Mouse (Mus musculus): Measurements from ENCODE around the gene Prpf19.

Gene Prpf19

DNA sequence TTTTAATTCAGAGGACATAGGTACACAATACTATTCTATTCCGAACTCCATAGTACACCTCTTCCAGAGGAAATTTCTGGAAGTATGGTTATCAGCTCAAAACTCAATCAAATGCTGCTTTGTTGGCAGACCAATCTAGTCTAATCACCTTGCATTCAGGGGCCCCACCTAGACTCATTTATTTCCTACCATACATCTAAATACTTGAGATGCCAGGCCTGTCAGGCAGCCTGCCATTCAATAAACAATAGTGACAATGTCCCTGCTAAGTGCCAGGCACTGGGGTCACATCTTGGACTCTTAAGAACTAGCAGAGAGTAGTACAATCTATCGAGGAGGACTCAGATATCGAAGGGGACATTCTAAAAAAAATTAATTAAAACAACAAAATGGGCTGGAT lies 2.8 kb upstream of the Prpf19 start:
- no peak for DNase-seq (ENCODE audit: low read depth in 1 of 2, low spot score in 2 of 2)

DNA sequence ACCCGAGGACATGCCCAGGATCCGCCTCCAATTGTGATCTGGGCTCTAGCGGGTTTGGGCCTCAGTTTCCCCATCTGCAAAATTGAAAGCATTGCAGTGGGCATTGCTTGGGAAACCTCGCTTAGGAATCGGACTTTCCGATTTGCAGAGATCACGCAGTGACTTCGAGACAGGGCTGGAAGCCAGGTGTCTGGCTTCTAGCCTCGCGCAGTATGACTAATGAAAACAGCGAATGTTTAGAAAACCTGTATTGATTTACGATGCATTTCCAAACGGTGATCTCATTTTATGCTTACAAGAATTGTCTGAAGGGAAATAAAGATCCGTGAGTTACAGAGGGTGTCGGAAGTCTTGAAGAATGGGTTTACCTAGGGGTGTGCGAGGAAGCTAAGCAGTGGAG lies 677 bp downstream of the Prpf19 start:
- DNase-seq (ENCODE audit: low read depth in 1 of 2, low spot score in 2 of 2): no peak

DNA sequence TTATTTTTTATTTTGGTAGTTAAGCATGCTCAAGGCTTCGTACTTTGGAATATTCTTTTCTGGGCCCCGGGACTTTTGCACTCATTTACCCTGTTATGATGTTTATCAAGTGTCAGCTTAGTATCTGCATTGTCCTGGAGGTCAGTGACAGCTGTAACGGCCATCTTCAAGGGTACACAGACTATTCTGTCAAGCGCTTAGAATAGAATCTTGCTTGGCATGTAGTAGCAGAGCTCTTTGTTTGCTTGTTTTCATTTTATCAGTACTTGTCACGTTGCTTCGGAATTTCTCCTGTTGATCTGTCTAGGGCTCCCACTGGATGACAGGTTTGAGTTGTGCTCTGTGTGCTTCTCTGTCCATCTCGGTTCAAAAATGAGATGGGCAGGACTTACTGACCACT lies 1.8 kb downstream of the Prpf19 start:
- DNase-seq (ENCODE audit: low read depth in 1 of 2, low spot score in 2 of 2): no peak

DNA sequence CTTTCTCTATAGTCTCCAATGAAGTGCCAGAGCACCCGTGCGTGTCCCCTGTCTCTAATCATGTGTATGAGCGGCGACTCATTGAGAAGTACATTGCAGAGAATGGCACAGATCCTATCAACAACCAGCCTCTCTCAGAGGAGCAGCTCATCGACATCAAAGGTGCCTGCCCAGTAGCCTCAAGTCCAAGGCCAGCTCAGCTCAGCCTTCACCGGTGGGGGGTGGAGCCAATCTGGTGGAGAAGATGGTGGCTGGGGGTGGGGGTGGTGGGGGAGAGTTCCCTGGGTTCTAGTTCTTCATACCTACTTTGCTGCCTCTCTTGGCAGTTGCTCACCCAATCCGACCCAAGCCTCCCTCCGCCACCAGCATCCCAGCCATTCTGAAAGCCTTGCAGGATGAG lies 2.5 kb downstream of the Prpf19 start:
- no peak for DNase-seq (ENCODE audit: low read depth in 1 of 2, low spot score in 2 of 2)

DNA sequence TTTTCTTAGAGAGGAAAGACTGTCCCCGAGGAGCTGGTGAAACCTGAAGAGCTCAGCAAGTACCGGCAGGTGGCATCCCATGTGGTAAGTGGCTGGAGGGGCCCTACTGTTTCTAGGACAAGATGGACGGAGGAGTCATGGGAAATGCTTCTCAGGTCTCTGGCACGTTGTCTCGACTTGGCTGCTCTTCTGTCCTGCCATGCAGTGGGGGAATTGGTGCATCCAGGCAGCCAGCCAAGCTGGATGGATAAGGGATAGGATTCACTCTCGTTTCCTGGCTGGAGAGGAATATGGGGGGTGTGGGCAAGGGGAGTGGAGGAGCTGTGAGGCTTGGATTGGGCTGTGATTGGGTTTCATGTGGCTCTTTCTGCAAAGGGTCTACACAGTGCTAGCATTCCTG lies 5.3 kb downstream of the Prpf19 start:
- no peak for DNase-seq (ENCODE audit: low read depth in 1 of 2, low spot score in 2 of 2)

DNA sequence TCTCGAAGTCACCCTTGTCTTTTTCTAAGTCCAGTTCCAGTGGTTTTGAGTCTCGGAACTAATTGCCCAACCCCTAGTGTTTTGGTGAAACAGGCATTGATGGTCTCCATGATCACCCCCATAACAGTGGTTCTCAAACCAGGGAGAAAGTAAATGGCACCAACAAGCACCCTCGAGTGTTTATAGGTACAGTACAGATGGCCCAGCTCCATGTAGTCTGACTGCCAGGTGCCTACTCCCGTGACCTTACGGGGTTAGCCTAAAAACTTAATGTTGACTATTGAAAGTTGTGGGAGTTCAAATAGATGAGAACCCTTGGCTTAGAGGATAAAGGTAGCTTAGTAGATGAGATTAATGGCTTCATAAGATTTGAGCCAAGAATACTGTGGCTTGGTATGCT lies 6.0 kb downstream of the Prpf19 start:
- DNase-seq (ENCODE audit: low read depth in 1 of 2, low spot score in 2 of 2): no peak

DNA sequence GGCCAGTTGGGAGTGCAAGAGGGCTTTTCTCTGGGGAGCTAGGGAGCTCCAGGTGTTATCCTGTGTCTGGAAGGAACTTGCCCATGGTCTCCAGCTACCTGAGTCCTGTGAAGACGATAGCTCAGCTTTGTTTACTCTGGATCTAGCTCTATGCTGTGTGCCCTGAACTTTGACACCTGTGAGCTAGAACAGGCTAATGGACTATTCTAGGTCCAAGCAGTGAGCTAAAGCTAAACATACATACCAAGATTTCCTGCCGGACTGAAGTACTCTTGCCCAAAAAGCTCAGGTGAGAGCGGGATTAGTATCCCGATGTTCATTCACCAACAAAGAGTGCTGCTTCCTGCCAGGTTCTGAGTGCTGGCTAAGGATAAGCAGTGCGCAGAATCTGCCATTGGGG lies 9.5 kb downstream of the Prpf19 start:
- no peak for DNase-seq (ENCODE audit: low read depth in 1 of 2, low spot score in 2 of 2)

DNA sequence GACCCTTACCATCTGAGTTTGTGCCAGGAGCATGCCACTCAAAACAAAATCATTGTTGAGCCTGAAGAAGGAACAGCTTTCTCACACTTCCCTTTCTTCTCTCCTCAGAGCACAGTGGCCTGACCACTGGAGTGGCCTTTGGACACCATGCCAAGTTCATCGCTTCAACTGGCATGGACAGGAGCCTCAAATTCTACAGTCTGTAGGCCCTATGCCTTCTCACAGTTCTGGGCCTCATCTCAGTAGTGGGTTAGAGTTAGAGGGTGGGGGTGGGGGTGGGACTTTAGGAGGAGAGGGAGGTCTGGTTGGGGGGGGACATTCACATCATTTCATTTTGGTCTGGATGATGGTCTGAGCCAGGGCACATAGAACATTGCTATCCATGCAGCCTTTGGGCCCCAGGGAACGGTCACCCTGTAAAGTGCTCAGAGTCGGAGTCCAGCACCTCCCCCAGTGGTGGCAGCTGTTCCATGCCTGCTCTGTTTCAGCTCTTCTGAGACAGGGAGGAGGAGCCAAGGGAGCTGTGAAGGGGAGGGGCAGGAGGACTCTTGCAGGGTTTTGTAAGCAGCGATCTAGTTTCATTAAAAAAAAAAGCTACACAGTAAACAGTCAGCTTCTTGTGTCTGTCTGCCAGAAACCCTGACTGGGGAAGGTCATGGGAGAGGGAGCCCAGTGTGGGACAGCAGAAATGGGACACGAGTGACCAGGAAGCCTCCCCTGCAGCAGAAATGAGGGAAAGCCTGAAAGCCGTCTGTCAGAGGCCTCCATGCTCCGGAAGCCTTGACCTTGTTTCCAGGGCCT lies 10.1 kb downstream of the Prpf19 start:
- no peak for DNase-seq (ENCODE audit: low read depth in 1 of 2, low spot score in 2 of 2)

DNA sequence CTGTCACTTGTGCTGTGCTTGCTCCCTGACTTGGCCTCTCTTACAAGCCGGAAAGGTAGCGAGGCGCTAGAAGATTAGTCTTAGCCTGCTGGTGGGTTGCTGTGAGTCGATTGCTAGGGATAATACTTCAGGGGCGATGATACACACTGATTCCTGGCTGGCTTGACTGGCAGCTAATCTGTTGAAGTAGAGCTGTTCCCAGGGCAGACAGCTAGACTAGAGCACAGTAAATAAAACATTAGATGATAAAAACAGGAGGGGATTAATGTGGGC lies 10.6 kb downstream of the Prpf19 start:
- DNase-seq (ENCODE audit: low read depth in 1 of 2, low spot score in 2 of 2): no peak

DNA sequence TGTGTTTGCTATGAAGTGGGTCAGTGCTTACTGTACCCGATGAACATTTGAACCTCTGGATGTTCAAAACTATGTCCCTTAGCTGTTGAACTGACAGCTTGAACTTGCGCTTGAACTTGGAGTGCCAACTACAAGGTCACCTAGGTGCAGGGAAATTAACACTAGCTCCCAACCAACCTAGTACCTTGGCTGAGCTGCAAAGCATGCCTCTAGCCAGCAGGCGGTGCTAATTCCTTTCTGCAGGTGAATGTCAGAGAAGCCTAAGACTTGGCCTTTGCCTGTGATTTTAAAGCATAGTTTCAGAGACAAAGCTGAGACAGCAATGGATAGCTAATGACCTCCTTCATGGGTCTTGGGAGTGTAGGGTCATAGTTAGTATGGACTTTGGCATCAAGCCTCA lies 12.9 kb downstream of the Prpf19 start:
- DNase-seq (ENCODE audit: low read depth in 1 of 2, low spot score in 2 of 2): peak in 1 of 2 experiments; percentile 22

DNA sequence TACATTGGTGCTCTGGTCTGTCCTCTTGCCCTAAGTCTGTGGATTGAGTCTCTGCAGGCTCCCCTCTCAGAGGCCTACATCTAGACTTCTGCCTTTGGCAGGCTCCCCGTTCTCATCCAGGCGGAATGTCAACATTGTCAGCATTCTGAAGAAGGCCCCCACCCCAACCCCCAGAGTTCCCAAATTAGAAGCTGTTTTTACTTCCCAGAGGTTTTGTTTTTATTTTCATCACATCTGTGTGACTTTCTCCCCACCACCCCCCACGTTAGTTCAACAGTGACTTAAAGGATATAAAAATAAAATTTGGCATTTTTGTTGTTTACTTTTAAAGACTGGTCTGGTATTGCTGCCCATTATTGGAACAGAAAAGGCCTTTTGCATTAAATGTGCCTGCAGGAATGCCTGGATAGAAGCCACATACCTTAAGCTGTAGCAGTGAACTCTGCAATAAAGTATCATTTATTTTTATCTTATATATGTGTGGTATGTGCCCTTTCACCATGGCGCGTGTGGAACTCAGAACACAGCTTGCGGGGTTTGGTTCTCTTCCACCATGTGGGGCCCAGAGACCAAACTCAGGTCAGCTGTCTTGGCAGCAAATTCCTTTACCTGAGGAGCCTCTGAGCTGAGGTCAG lies 14.2 kb downstream of the Prpf19 start:
- DNase-seq (ENCODE audit: low read depth in 1 of 2, low spot score in 2 of 2): no peak

DNA sequence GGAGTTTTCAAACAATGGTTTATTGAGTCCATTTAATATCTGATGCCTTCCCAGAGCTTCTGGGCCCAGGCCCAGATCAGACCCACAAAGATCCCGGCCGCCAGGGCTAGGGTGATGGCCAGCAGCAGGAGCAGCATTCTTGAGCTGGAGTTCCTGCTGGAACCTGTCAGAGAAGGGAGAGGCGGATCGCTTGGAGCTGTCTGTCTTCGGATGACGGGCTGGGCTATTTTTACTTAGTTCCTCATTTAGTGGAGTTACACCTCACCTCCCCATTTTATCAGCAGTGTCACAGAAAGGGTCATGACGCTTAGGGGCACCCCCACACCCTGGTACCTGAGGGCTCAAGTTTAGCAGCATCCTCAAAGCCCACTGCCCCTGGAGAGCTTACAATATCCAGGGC lies 19.3 kb downstream of the Prpf19 start:
- DNase-seq (ENCODE audit: low read depth in 1 of 2, low spot score in 2 of 2): no peak

DNA sequence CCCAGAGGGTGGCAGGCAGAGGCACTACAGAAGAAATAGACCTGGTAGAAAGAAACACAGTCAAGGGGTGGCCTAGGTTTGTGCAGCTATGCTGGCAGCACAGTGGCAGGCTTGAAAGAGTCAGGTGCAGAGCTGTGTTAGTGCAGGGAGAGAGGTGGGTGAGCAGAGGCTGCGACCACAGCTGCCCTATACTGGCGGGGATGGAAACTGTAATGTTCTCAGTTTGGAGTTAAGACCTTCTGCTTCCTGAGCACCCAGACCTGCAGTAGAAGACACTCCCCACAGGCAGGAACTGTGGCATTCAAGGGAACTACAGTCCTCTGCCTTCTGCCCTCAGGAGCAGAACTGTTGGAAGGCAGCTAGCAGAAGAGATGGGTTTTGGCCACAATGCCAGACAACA lies 19.8 kb downstream of the Prpf19 start:
- no peak for DNase-seq (ENCODE audit: low read depth in 1 of 2, low spot score in 2 of 2)

DNA sequence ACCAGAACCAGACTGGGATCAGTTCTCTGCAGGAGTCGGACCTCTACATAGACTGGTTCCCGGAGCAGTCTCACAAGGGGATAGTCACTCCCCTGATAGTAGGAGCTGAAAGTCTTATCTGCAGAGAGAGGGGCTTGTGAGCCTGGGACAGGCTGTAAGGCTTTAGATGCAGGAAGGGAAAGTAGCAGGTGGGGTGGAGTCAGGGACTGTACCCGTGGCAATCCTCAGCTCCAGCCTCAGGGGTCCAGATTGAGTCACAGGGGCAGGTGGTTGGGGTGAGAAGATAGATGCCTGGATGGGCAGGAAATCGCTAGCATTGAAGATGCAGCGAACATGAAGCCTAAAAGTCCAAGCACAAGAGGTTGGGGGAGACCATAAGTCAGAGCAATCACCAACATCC lies 21.5 kb downstream of the Prpf19 start:
- DNase-seq (ENCODE audit: low read depth in 1 of 2, low spot score in 2 of 2): no peak

DNA sequence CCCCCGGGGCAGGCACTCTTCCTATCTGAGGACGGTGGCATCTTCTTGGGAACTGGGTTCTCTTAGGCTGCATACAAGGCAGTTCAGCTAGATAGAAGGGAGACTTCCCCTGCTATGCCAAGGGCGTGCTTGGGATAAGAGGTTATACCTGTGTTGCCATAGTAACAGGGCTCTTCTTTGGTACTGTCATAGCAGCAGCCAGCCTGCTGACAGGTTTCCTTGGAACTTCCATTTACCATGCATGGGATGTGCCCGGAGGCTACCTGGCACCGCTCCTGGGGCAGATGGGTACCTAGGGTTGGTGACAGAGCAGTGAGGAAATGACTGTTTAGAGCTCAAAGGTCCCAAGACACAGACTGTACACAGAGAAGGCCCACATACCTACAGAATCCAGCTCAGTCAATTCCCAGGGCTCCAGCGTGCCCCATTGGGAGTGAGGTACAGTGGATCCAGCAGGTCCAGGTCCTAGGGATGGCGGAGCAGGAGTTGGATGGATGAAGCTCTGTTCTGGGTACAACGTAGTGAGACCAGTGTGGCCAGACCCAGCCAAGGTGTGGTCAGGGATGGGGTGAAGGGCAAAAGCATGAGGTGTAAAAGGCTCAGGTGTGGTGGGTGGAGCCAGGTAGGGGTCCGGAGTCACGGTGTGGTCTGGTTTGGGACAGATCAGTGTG lies 23.4 kb downstream of the Prpf19 start:
- DNase-seq (ENCODE audit: low read depth in 1 of 2, low spot score in 2 of 2): no peak

DNA sequence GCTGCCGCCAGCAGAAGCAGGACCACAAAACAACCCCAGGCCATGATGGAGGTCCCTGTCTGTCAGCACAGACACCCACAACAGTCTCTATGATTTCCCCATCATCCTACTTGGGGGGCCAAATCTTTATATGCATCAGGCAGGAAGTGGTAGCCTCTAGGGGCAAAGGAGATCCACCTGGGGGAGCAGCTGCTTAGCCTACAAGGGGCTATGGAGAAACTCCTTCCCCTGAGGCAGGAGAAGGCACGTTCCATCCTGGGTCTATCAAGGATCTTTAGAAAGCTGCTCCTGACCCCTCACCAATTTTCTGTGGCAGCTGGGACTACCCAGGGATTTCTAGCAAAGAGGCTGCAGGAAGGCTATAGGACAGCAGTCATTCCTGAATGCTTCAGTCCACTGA lies 25.5 kb downstream of the Prpf19 start, which contains the start of gene Zp1:
Gene Zp1 (minus strand): TSS at position 101 of the 400 bp plus-strand sequence.
- no peak for DNase-seq (ENCODE audit: low read depth in 1 of 2, low spot score in 2 of 2)

DNA sequence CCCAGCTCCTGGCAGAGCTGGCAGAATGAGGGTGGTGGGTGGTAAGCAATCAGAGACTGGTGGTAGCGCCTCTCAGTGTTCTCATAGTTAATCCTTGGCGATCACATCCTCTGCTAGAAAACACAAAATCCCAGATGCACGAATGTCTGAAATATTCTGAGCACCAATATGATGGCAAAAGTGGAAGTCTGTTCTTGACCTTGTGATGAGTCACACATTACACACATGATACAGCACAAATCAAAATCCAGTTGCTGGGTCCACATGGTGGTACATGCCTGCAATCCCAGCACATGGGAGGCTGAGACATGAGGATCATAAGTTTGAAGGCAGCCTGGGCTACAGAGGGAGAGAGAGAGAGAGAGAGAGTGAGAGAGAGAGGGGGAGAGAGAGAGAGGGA lies 26.0 kb downstream of the Prpf19 start:
- DNase-seq (ENCODE audit: low read depth in 1 of 2, low spot score in 2 of 2): no peak

DNA sequence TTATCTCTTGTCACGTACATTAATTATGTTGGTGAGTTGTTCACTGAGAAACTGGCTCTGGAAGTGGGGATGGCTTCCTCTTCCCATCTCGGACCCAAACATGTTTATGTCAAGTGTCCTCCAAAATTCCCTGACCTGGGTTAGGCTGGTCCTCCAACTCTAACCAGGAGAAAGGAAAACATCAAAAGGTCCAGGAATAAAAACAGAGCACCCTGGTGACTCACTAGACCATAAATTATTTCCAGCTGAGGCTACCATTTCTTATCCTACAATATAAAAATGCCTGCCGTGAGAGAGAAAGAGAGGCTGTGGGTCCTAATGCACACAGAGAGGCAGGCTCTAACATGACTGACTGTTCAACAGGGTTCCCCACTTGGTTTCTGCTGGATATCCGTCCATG lies 29.2 kb downstream of the Prpf19 start:
- no peak for DNase-seq (ENCODE audit: low read depth in 1 of 2, low spot score in 2 of 2)

DNA sequence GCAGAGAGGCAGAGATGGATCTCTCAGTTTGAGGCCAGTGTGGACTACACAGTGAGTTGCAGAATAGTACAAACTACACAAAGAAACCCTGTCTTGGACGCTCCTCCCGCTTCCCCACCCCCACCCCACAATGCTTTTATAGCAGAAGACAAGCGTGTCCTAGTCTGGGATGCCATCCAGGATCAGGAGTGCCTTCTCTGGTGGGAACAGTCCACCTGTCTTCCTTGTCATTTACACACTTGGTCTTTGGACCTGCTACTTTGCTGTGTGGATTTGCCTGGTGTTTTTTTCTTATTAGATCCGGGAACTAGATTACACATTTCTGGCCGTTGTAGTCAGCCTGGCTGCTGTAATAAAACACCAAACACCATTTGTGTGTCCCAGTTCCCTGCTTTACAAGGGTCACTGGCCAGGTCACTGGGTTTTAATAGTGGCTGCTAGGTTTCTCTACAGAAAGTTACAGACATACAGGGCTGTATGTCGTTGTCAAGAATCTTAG lies 31.1 kb downstream of the Prpf19 start:
- DNase-seq (ENCODE audit: low read depth in 1 of 2, low spot score in 2 of 2): no peak

DNA sequence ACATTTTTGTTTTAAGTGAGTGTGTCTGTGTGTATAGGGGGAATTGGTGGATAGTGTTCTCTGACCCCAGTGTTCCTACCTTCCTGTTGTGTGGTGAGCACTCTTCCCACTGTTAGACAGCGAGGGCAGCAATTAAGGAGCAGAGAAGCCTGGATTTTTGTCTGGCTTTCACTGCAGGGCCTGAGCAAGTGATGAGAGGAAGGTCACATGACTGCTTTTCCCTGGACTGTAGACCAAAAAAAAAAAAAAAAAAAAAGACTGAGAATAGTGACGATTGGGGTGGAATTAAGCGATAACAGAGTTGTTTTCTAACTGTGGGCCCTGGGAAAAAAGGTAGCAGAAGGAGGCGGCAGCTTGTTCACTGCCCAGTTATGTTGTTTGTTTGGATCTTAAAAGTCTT lies 31.6 kb downstream of the Prpf19 start:
- no peak for DNase-seq (ENCODE audit: low read depth in 1 of 2, low spot score in 2 of 2)

DNA sequence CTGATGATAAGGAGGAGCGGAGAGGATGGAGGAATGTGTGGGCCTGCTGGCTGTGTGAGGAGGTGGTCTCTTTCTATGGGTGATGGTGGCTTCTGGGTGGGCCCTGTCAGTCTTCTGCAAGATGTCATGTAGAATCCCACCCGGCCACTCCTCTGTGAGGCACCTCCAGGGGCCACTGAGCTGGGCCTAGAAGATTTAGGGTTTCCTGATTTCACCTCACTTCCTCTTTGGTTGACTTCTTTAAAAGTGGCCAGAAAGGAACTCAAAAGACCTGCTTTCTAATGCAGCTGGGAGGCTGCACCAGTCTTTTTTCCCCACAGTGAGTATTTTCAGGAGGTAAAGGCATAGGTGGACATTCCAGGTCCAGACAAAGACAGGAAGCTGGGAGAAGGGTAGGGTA lies 35.6 kb downstream of the Prpf19 start:
- DNase-seq (ENCODE audit: low read depth in 1 of 2, low spot score in 2 of 2): no peak

DNA sequence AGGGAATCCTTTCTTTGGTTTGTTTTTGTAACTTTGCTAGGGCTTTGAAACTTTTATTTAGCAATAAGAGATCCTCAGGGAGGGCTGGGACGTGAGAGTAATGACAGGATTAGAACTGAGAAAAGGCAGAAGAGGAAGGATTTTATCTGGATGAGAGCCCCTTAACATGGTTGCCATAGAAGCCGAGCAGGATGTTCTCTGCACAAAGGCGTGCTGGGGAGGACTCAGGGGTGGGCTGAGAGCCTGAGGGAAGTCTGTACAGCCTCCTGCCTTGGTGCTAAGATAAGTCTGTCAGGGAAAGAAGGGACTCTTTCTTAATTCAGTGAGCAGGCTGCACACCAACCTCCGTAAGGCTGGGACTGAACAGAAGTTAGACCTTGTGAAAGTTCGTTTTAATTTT lies 40.0 kb downstream of the Prpf19 start:
- no peak for DNase-seq (ENCODE audit: low read depth in 1 of 2, low spot score in 2 of 2)

Data from monocyte, adult 2 months (primary cell).